Mouse (Mus musculus): ENCODE results near the gene Capns2. TPM values are rescaled to one million over a fixed set of nuclear protein-coding genes. Genes with fewer than 3 reads are reported as not detected.

Gene Capns2
- polyA plus RNA-seq, 1 experiment from 2014 or later = 0.29 TPM

DNA sequence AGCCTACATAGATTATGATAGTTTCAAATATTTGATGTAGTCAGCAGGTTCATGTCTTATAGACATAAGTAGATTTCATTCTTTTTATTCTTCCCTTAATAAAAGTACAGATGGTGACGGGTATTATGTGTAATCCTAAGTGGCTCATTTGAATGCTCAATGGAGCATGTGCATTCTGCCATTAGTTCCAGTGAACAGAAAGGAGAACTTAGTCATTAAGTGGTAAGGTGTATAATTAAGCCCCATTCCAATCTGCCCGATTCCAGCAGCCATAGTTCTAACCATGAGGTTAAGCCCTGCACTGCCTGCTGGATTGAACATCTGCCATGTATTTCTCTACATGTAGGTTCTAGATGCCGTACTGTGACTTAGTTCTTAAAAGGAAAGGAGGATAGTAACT lies 20.6 kb downstream of the Capns2 start:
- no peak overlapping the region for H3K9ac ChIP-seq (replicated peaks; ENCODE audit: low read length)
- no peaks in the 10 kb centered on the region for H3K36me3 ChIP-seq (ENCODE audit: control insufficient read depth, insufficient read depth, low read length)
- ATAC-seq (ENCODE audit: low FRiP score, low TSS enrichment) (no peak), DNase-seq (no peak)
- H3K27me3 ChIP-seq (ENCODE audit: control insufficient read depth, insufficient read depth, low read length) = no peaks in the 10 kb centered on the region
- H3K4me1 ChIP-seq (ENCODE audit: control insufficient read depth, insufficient read depth, low read length) = no peaks in the 10 kb centered on the region
- H3K4me3 ChIP-seq (replicated peaks; ENCODE audit: low read depth, low read length) = no peak overlapping the region
- no peak overlapping the region for H3K4me2 ChIP-seq (ENCODE audit: low read length)
- H3K9me3 ChIP-seq (ENCODE audit: control insufficient read depth, low read length) = no peaks in the 10 kb centered on the region
- 66% methylated on average over 3 of the region's 3 CpGs for WGBS
- H3K27ac ChIP-seq (replicated peaks; ENCODE audit: low read depth, low read length) = no peak overlapping the region

DNA sequence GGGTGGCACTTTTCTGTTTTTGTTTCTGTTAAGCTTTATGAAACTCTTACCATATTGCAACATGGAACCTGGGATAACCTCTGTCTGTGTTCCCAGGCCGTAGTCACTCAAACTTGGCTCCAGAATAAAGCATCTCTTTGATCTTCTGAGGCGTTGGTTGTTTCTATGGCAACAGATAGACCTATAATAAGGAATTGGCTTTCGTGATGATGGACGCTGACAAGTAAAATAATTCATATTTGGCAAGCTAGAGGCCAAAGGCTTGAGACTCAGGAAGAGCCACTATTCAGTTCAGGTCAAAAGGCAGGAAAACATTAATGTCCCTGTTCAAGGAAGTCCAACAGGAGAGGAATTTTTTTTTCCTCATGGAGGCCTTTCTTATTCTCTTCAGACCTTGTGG lies 27.8 kb downstream of the Capns2 start:
- no peak for ATAC-seq (ENCODE audit: low FRiP score, low TSS enrichment)
- no peak for DNase-seq
- WGBS = 68% methylated on average over 4 of the region's 4 CpGs

DNA sequence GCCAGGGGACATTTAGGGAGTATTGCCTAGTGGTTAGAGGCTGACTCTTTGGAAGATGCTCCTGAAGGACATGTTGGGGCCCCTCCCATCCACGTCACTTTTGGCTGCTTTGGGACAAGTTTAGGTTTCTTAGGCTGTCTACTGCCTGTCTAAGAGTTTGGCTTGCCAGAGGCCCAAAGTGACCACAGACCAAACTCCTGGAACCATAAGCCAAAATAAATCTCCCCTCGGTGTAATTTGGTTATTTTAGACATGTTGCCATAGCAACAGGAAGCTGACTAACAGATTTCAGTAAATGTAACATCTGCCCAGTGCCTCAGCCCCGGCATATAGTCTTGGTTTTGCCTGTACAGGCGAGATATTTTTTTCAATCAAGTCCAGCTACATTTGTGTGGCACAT lies 36.8 kb downstream of the Capns2 start:
- Histone ChIP-seq H3K9ac (replicated peaks; ENCODE audit: low read length) (no peak overlapping the region), H3K36me3 (ENCODE audit: control insufficient read depth, insufficient read depth, low read length) (no peaks in the 10 kb centered on the region), H3K9me3 (ENCODE audit: control insufficient read depth, low read length) (no peaks in the 10 kb centered on the region), H3K4me1 (ENCODE audit: control insufficient read depth, insufficient read depth, low read length) (no peaks in the 10 kb centered on the region), H3K4me2 (ENCODE audit: low read length) (no peak overlapping the region), H3K27me3 (ENCODE audit: control insufficient read depth, insufficient read depth, low read length) (no peaks in the 10 kb centered on the region), H3K4me3 (replicated peaks; ENCODE audit: low read depth, low read length) (no peak overlapping the region), H3K27ac (replicated peaks; ENCODE audit: low read depth, low read length) (no peak overlapping the region)
- no peak for ATAC-seq (ENCODE audit: low FRiP score, low TSS enrichment)
- WGBS = 82% methylated on average over 4 of the region's 4 CpGs
- no peak for DNase-seq

More for the DNA sequence above, 27.8 kb downstream of the Capns2 start:
- Histone ChIP-seq H3K9me3 (ENCODE audit: control insufficient read depth, low read length) (peaks cover 4% of the 10 kb centered on the region; the same call in 1 of the 2 replicates), H3K27me3 (ENCODE audit: control insufficient read depth, insufficient read depth, low read length) (no peaks in the 10 kb centered on the region), H3K9ac (replicated peaks; ENCODE audit: low read length) (no peak overlapping the region), H3K4me3 (replicated peaks; ENCODE audit: low read depth, low read length) (no peak overlapping the region), H3K36me3 (ENCODE audit: control insufficient read depth, insufficient read depth, low read length) (no peaks in the 10 kb centered on the region), H3K4me1 (ENCODE audit: control insufficient read depth, insufficient read depth, low read length) (no peaks in the 10 kb centered on the region), H3K27ac (replicated peaks; ENCODE audit: low read depth, low read length) (no peak overlapping the region), H3K4me2 (ENCODE audit: low read length) (no peak overlapping the region)

DNA sequence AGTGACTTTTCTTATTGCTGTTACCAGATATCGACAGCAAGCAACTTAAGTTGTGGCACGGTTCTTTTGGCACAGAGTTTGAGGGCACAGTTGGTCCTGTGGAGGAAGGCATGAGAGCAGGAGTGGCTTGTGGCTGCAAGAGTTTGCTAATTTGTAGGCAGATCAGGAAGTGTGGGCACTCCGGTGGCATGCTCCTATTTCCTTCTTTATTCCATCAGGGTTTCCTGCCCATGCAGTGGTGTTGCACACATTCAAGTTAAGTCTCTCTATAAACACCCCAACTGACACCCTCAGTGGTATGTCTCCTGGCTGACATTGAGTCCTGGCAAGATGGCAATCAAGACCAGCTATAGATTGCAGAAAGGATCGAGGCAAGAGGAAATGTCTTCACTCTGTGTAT lies 47.9 kb downstream of the Capns2 start:
- 93% methylated on average over 4 of the region's 4 CpGs for WGBS
- no peak for ATAC-seq (ENCODE audit: low FRiP score, low TSS enrichment)
- no peak overlapping the region for H3K4me2 ChIP-seq (ENCODE audit: low read length)

DNA sequence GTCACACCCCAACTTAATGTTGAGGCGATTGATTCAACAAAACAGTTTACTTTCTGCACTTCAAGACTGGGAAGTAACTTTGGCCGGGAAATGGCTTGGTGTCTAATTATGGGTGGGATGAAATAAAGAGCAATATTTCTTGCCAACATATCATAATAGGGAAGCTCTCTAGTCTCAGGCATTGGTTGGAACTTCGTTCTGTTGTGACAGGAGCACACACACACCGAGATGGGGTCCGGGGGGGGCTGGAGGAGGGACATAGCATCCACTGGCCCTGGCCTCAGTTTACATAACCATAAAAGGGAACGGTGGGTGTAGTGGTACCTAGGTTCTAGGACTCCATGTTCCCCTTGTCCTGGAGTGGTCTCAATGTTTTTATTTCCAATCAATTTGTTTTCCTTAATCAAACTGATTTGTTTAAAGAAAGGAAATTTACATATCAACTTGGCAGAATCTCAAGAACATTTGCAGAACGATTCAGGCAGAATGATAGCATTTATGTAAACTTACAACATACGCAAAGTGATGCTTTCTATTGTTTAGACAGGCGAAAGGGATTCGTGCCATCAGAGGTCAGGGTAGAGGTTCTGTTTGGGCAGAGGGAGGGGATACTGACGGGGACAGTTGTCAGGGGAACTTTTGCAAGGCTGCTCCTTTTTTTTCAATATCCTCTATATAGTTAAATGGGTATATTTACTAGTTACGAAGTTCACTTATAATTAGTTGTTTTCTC lies 49.6 kb downstream of the Capns2 start:
- H3K4me1 ChIP-seq (ENCODE audit: control insufficient read depth, insufficient read depth, low read length) = no peaks in the 10 kb centered on the region
- H3K4me2 ChIP-seq (ENCODE audit: low read length) = no peak overlapping the region
- no peak overlapping the region for H3K27ac ChIP-seq (replicated peaks; ENCODE audit: low read depth, low read length)
- WGBS = 87% methylated on average over 12 of the region's 12 CpGs
- ATAC-seq (ENCODE audit: low FRiP score, low TSS enrichment) (no peak), DNase-seq (no peak)
- no peaks in the 10 kb centered on the region for H3K9me3 ChIP-seq (ENCODE audit: control insufficient read depth, low read length)
- no peak overlapping the region for H3K4me3 ChIP-seq (replicated peaks; ENCODE audit: low read depth, low read length)
- no peaks in the 10 kb centered on the region for H3K27me3 ChIP-seq (ENCODE audit: control insufficient read depth, insufficient read depth, low read length)
- H3K36me3 ChIP-seq (ENCODE audit: control insufficient read depth, insufficient read depth, low read length) = no peaks in the 10 kb centered on the region
- H3K9ac ChIP-seq (replicated peaks; ENCODE audit: low read length) = no peak overlapping the region

More for the DNA sequence above, 47.9 kb downstream of the Capns2 start:
- Histone ChIP-seq H3K9me3 (ENCODE audit: control insufficient read depth, low read length) (no peaks in the 10 kb centered on the region), H3K4me3 (replicated peaks; ENCODE audit: low read depth, low read length) (no peak overlapping the region), H3K4me1 (ENCODE audit: control insufficient read depth, insufficient read depth, low read length) (no peaks in the 10 kb centered on the region), H3K27me3 (ENCODE audit: control insufficient read depth, insufficient read depth, low read length) (no peaks in the 10 kb centered on the region), H3K27ac (replicated peaks; ENCODE audit: low read depth, low read length) (no peak overlapping the region), H3K9ac (replicated peaks; ENCODE audit: low read length) (no peak overlapping the region), H3K36me3 (ENCODE audit: control insufficient read depth, insufficient read depth, low read length) (no peaks in the 10 kb centered on the region)
- no peak for DNase-seq

Small RNAs within 50 kb of the gene (microRNA-seq; reads per million reads assigned to microRNA genes)
- gene Gm22151 = not detected

Other genes starting within 250 kb of the Capns2 start
- gene Irx6, start 227.1 kb upstream of the Capns2 start, polyA plus RNA-seq (2014; fragmentation: Nextera tagmentation; extraction: Ambion mirVana) = 4.2 and 6.4 TPM in 2 replicates
- 8.6 and 22.2 TPM in 2 replicates for gene Mmp2, start 74.1 kb upstream of the Capns2 start, polyA plus RNA-seq (2014; fragmentation: Nextera tagmentation; extraction: Ambion mirVana)
- 6.8 and 7.1 TPM in 2 replicates for gene Lpcat2, start 46.1 kb upstream of the Capns2 start, polyA plus RNA-seq (2014; fragmentation: Nextera tagmentation; extraction: Ambion mirVana)
- gene Slc6a2, start 58.7 kb downstream of the Capns2 start, polyA plus RNA-seq (2014; fragmentation: Nextera tagmentation; extraction: Ambion mirVana) = 2.4 and 3.8 TPM in 2 replicates
- gene Ces1a, start 146.8 kb downstream of the Capns2 start, polyA plus RNA-seq (2014; fragmentation: Nextera tagmentation; extraction: Ambion mirVana) = not detected in 2 replicates
- gene Ces1b, start 178.6 kb downstream of the Capns2 start, polyA plus RNA-seq (2014; fragmentation: Nextera tagmentation; extraction: Ambion mirVana) = not detected in 2 replicates
- not detected in 2 replicates for gene Ces1c, start 229.9 kb downstream of the Capns2 start, polyA plus RNA-seq (2014; fragmentation: Nextera tagmentation; extraction: Ambion mirVana)

Measured in midbrain, embryonic 14.5 days (tissue).